Mouse (Mus musculus) splenic B cell, adult 2 months (primary cell): ENCODE measurements around the gene Dap.

Experiments
- DNase-seq: peaks from one replicate; pipeline ENCODE4 v3.0.0-alpha.2; 2011; ENCODE audit warnings: low read depth, low spot score
- H3K27me3 ChIP-seq: 2 replicates; pipeline ENCODE4 v1.6.1; 2012; ENCODE audit warnings: mild to moderate bottlenecking, low read length, moderate library complexity, mixed read lengths; ENCODE audit not compliant: control insufficient read depth, poor library complexity, insufficient read depth, severe bottlenecking
- H3K36me3 ChIP-seq: 2 replicates; pipeline ENCODE4 v1.6.1; 2012; ENCODE audit warnings: mild to moderate bottlenecking, low read length, moderate library complexity, mixed read lengths; ENCODE audit not compliant: control insufficient read depth, poor library complexity, insufficient read depth, severe bottlenecking

The Dap gene

GRCm38 (mm10) chr15:31265404-31265803 lies 41.3 kb downstream of the Dap start:
- no peak for DNase-seq
- Histone ChIP-seq H3K27me3 (no peaks in the 10 kb centered on the region), H3K36me3 (no peaks in the 10 kb centered on the region)

DNA sequence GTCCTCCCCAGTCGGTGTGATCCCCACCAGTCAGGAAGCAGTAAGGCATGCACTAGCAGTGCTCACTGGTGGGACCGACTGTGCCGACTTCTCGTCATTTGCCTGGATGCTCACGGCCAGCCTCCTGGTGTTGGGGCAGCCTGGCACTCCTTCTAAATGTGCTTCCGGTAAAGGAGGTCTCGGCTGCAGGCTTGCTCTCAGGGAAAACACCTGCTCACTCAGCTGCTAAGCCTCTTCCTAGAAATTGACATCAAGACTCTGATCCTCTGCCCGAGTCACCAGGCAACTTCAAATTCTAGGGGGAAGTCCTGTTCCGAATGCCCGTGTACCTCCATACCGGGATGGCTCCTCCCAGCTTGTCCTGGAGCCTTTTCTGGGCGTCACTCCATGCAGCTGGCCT lies 41.7 kb downstream of the Dap start:
- no peak for DNase-seq
- H3K27me3 ChIP-seq = no peaks in the 10 kb centered on the region
- no peaks in the 10 kb centered on the region for H3K36me3 ChIP-seq

GRCm38 (mm10) chr15:31268148-31268547 lies 44.0 kb downstream of the Dap start:
- no peaks in the 10 kb centered on the region for H3K27me3 ChIP-seq
- no peaks in the 10 kb centered on the region; the same call in 1 of the 2 replicates for H3K36me3 ChIP-seq
- no peak for DNase-seq

DNA sequence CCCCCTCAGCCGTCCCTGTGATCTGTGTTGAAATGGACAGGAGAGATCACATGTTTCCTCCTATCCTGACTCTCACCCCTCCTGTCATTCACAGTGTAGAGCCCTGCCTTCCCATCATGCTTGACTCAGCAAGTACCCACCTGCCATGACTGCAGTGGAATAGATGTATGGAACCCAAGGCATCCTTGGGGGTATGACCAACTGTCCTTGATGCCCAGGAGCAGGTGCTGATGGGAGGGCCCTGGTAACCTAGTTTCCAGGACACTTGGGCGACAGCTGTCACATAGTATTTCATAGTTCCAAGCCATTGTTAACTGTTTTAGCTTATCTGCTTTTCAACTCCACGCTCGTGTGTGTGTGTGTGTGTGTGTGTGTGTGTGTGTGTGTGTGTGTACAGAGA lies 45.4 kb downstream of the Dap start:
- H3K36me3 ChIP-seq = no peaks in the 10 kb centered on the region; the same call in none of the 2 replicates
- H3K27me3 ChIP-seq = no peaks in the 10 kb centered on the region
- no peak for DNase-seq

DNA sequence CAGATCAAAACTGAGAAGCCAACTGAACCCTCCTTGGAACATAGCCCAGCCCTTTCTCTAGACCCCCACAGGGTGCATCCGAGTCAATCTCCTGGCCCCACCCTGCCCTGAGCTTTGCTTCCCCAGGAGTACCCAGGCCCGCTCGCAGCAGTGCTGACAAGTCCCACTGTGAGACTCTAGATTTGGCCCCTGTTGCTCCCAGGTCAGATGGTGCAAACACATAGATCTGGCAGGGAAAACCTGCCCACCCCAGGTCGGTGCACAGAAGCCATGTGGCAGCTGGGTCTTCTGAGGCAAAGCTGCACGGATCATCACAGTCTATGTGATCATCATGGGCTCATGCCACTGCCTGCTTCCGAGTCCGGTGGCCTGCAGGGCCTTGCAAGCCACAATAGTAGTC lies 48.6 kb downstream of the Dap start:
- no peaks in the 10 kb centered on the region for H3K27me3 ChIP-seq
- DNase-seq = no peak
- H3K36me3 ChIP-seq = no peaks in the 10 kb centered on the region; the same call in none of the 2 replicates

GRCm38 (mm10) chr15:31273509-31273908 lies 49.4 kb downstream of the Dap start:
- H3K36me3 ChIP-seq = no peaks in the 10 kb centered on the region; the same call in none of the 2 replicates
- DNase-seq = no peak
- no peaks in the 10 kb centered on the region for H3K27me3 ChIP-seq

DNA sequence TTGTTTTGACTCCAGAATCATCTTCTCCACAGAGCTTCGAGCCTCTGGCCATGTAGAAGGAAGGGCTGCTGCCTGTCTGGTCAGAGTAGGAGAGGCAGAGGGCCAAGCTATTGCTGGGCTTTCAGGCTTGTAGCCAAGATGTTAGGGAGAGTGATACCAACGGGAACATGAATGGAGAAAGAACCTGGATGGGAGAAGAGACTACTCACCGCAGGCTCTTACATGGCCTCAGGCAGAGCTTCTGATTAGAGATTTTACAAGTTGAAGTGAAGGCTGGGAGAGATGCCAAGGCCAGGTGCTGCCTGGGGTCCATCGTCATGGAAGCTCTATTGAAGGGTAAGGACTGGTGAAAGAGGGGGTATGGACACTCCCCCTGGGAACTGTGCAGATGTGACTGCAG lies 54.0 kb downstream of the Dap start:
- H3K36me3 ChIP-seq = no peaks in the 10 kb centered on the region; the same call in none of the 2 replicates
- no peak for DNase-seq

DNA sequence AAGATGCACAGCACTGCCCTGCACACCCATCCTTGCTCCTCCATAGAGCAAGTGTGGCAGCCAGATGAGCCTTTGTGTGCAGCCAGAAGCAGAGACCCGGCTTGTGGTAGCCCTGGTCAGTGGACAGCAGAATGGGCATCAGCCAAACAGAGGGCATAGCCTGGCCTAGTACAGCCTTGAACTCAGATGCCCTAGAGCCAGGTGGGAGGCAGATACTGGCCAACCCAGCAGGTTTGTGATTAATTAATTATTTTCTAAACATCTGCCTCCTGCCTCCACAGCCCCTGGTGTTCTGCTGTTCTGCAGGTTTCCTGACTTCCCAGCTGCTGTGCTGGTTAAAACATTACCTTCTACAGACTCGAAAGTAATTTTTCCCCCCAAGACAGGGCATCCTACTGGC lies 55.0 kb downstream of the Dap start:
- no peaks in the 10 kb centered on the region for H3K27me3 ChIP-seq
- no peak for DNase-seq
- no peaks in the 10 kb centered on the region for H3K36me3 ChIP-seq

More for the DNA sequence above, 54.0 kb downstream of the Dap start:
- no peaks in the 10 kb centered on the region for H3K27me3 ChIP-seq

DNA sequence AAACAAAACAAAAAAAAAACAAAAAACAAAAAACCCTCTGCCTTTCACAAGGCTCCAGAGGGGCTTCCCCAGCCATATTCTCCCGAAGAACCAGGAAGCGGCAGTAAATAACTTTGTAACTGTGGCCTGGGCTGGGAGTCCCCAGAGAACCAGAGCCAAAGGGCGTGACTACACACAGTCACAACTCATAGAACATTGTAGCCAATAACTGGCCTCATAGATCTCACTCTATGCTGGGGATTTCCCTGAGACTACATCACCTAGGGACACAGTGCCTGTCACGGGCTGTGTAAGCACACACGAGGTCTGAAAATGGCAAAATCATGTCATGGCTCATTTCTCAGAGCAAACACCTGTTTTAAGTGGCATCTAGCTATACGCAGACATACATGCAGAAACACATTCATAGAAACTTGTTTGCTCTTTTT lies 55.5 kb downstream of the Dap start:
- H3K36me3 ChIP-seq = no peaks in the 10 kb centered on the region
- H3K27me3 ChIP-seq = no peaks in the 10 kb centered on the region
- peak; percentile 93 for DNase-seq

GRCm38 (mm10) chr15:31280059-31280458 lies 55.9 kb downstream of the Dap start:
- H3K36me3 ChIP-seq = no peaks in the 10 kb centered on the region
- no peaks in the 10 kb centered on the region for H3K27me3 ChIP-seq
- DNase-seq = no peak

GRCm38 (mm10) chr15:31280683-31281082 lies 56.6 kb downstream of the Dap start:
- Histone ChIP-seq H3K27me3 (no peaks in the 10 kb centered on the region), H3K36me3 (no peaks in the 10 kb centered on the region)
- DNase-seq = no peak

DNA sequence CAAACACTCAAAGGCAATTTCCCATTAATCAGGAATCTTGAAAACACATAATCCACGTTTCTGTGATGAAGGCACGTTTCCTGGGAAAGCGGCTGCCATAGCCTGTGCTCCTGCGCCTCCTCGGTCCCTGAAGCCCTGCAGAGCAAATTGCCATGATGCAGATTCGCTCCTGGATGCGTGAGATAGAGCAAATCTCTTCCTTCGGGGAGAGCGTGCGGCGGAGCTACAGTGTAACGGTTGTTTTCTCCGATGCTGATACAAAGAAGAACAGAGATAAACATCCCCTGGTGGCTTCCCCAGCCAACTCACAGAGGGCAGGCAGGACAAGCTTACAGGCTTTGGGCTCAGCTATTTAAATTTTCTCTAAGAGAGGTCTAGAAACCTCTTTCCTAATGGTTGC lies 57.7 kb downstream of the Dap start:
- DNase-seq = no peak
- H3K36me3 ChIP-seq = no peaks in the 10 kb centered on the region
- H3K27me3 ChIP-seq = no peaks in the 10 kb centered on the region

DNA sequence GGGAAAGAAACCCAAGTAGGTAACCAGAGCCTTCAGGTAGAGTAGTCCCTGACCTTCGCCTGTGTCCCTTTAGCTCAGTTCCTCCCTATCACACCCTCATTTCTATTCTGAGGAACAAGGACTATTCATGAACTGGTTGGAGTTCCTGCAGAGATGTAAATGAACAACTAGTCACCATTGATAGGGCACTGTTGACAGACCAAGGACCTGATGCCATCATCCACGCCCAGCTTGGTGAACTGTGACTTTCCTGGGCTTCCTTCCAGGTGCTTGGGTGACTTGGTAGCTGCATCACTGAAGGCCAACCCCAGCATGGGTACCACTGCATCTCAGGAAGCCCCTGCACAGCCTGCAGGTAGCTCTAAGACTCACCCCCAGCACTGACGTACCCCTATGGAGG lies 58.2 kb downstream of the Dap start:
- no peaks in the 10 kb centered on the region for H3K36me3 ChIP-seq
- no peak for DNase-seq
- H3K27me3 ChIP-seq = no peaks in the 10 kb centered on the region

DNA sequence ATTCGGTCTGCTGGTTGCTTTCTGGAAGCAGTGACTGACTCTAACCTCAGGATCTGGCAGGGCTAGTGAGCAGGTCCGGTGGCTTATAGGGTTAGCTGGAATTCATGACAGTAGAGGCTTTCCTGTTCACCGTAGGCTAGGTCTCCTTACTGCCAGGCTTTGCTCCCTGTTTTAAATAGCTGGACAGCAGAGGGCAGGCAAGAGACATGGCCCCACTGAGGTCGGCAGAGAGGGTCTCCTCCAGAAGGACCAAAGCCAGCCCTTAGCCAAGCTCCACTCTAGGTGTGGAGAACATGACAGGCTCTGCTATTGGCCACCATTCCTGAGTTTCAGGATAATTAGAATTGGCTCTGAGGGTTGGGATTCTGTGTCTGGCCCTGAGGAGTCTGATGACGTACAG lies 60.0 kb downstream of the Dap start:
- no peak for DNase-seq
- Histone ChIP-seq H3K27me3 (no peaks in the 10 kb centered on the region), H3K36me3 (no peaks in the 10 kb centered on the region)

- no peak for DNase-seq
- no peaks in the 10 kb centered on the region for H3K27me3 ChIP-seq
- H3K36me3 ChIP-seq = no peaks in the 10 kb centered on the region
Measured at GRCm38 (mm10) chr15:31284922-31285631, 61.0 kb downstream of the Dap start.

GRCm38 (mm10) chr15:31285695-31286094 lies 61.6 kb downstream of the Dap start:
- no peaks in the 10 kb centered on the region for H3K36me3 ChIP-seq
- no peak for DNase-seq
- no peaks in the 10 kb centered on the region for H3K27me3 ChIP-seq
